Mouse (Mus musculus): ENCODE results near the gene Cd300lg. TPM values are rescaled to one million over a fixed set of nuclear protein-coding genes. Genes with fewer than 3 reads are reported as not detected.

The Cd300lg gene
- total and polyA plus RNA-seq, 3 experiments: not detected

DNA sequence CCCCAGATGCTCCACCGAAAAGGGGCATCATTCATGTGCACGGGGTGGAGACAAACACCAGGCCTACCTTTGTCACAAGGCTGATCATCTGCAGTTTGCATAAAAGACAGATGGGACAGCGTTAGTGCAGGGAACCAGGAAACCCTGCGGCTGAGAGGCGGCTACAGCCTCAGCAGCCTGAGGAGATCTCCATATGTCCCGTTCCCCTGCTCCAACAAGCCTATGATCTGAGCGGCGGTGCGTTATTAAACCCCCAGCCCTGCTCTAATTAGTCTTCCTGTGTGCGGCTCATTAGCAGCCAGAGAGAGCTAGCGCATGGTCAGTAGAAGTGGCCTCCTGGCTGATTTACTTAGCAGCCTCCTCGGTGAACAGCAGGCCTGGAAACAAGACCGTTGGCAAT is 31.2 kb upstream of the Cd300lg start:
- no peak for DNase-seq (ENCODE audit: low spot score)
- Histone ChIP-seq H3K36me3 (replicated peaks) (no peaks in the 10 kb centered on the region), H3K9me3 (replicated peaks) (no peaks in the 10 kb centered on the region), H3K27me3 (ENCODE audit: insufficient read depth, low read length) (peaks cover 27% of the 10 kb centered on the region), H3K4me3 (ENCODE audit: low read depth, low read length) (no peak overlapping the region), H3K4me1 (ENCODE audit: insufficient read depth, low read depth, low read length) (no peaks in the 10 kb centered on the region)
- no peak for ATAC-seq (ENCODE audit: extremely low read depth, insufficient number of reproducible peaks, low FRiP score, poor library complexity, severe bottlenecking)
- no peak for TF ChIP-seq CTCF (IDR thresholded peaks at IDR 0.05; ENCODE audit: low read depth, low read length)
- TF ChIP-seq POLR2AphosphoS5 (IDR thresholded peaks at IDR 0.05; ENCODE audit: insufficient replicate concordance, low read depth, low read length): no peak
- no peak for TF ChIP-seq GATA2 (IDR thresholded peaks at IDR 0.05; ENCODE audit: borderline replicate concordance, low read depth, low read length)
- no peak for TF ChIP-seq TAL1 (conservative IDR thresholded peaks at IDR 0.05; ENCODE audit: low read depth, low read length)
- TF ChIP-seq GATA1 (IDR thresholded peaks at IDR 0.05; ENCODE audit: borderline replicate concordance, low read length): no peak

- H3K9me3 ChIP-seq (replicated peaks): no peaks in the 10 kb centered on the region
- H3K36me3 ChIP-seq (replicated peaks): no peaks in the 10 kb centered on the region
- no peak overlapping the region for H3K4me3 ChIP-seq (ENCODE audit: low read depth, low read length)
- H3K27me3 ChIP-seq (ENCODE audit: insufficient read depth, low read length): peaks cover 29% of the 10 kb centered on the region
- TF ChIP-seq CTCF (IDR thresholded peaks at IDR 0.05; ENCODE audit: low read depth, low read length): no peak
- no peak for TF ChIP-seq TAL1 (conservative IDR thresholded peaks at IDR 0.05; ENCODE audit: low read depth, low read length)
- no peak for TF ChIP-seq GATA2 (IDR thresholded peaks at IDR 0.05; ENCODE audit: borderline replicate concordance, low read depth, low read length)
- no peak for TF ChIP-seq POLR2AphosphoS5 (IDR thresholded peaks at IDR 0.05; ENCODE audit: insufficient replicate concordance, low read depth, low read length)
- no peak for TF ChIP-seq GATA1 (IDR thresholded peaks at IDR 0.05; ENCODE audit: borderline replicate concordance, low read length)
- H3K4me1 ChIP-seq (ENCODE audit: insufficient read depth, low read depth, low read length): no peaks in the 10 kb centered on the region
- DNase-seq (ENCODE audit: low spot score) (no peak), ATAC-seq (ENCODE audit: extremely low read depth, insufficient number of reproducible peaks, low FRiP score, poor library complexity, severe bottlenecking) (no peak)
Measured at GRCm38 (mm10) chr11:102011510-102011909, 29.8 kb upstream of the Cd300lg start.

GRCm38 (mm10) chr11:102013201-102013600 is 28.1 kb upstream of the Cd300lg start:
- Histone ChIP-seq H3K36me3 (replicated peaks) (no peaks in the 10 kb centered on the region), H3K4me1 (ENCODE audit: insufficient read depth, low read depth, low read length) (no peaks in the 10 kb centered on the region), H3K27me3 (ENCODE audit: insufficient read depth, low read length) (peaks cover 24% of the 10 kb centered on the region), H3K4me3 (ENCODE audit: low read depth, low read length) (no peak overlapping the region), H3K9me3 (replicated peaks) (no peaks in the 10 kb centered on the region)
- ATAC-seq (ENCODE audit: extremely low read depth, insufficient number of reproducible peaks, low FRiP score, poor library complexity, severe bottlenecking): no peak
- TF ChIP-seq GATA2 (IDR thresholded peaks at IDR 0.05; ENCODE audit: borderline replicate concordance, low read depth, low read length): no peak
- TF ChIP-seq CTCF (IDR thresholded peaks at IDR 0.05; ENCODE audit: low read depth, low read length): no peak
- TF ChIP-seq TAL1 (conservative IDR thresholded peaks at IDR 0.05; ENCODE audit: low read depth, low read length): no peak
- no peak for TF ChIP-seq GATA1 (IDR thresholded peaks at IDR 0.05; ENCODE audit: borderline replicate concordance, low read length)
- no peak for TF ChIP-seq POLR2AphosphoS5 (IDR thresholded peaks at IDR 0.05; ENCODE audit: insufficient replicate concordance, low read depth, low read length)
- DNase-seq (ENCODE audit: low spot score): no peak

- Histone ChIP-seq H3K4me3 (ENCODE audit: low read depth, low read length) (no peak overlapping the region), H3K4me1 (ENCODE audit: insufficient read depth, low read depth, low read length) (no peaks in the 10 kb centered on the region), H3K27me3 (ENCODE audit: insufficient read depth, low read length) (peaks cover 29% of the 10 kb centered on the region), H3K9me3 (replicated peaks) (no peaks in the 10 kb centered on the region), H3K36me3 (replicated peaks) (no peaks in the 10 kb centered on the region)
- DNase-seq (ENCODE audit: low spot score): no peak
- TF ChIP-seq CTCF (IDR thresholded peaks at IDR 0.05; ENCODE audit: low read depth, low read length) (no peak), GATA1 (IDR thresholded peaks at IDR 0.05; ENCODE audit: borderline replicate concordance, low read length) (no peak), TAL1 (conservative IDR thresholded peaks at IDR 0.05; ENCODE audit: low read depth, low read length) (no peak), GATA2 (IDR thresholded peaks at IDR 0.05; ENCODE audit: borderline replicate concordance, low read depth, low read length) (no peak), POLR2AphosphoS5 (IDR thresholded peaks at IDR 0.05; ENCODE audit: insufficient replicate concordance, low read depth, low read length) (no peak)
- ATAC-seq (ENCODE audit: extremely low read depth, insufficient number of reproducible peaks, low FRiP score, poor library complexity, severe bottlenecking): no peak
Measured at GRCm38 (mm10) chr11:102015472-102015871, 25.8 kb upstream of the Cd300lg start.

DNA sequence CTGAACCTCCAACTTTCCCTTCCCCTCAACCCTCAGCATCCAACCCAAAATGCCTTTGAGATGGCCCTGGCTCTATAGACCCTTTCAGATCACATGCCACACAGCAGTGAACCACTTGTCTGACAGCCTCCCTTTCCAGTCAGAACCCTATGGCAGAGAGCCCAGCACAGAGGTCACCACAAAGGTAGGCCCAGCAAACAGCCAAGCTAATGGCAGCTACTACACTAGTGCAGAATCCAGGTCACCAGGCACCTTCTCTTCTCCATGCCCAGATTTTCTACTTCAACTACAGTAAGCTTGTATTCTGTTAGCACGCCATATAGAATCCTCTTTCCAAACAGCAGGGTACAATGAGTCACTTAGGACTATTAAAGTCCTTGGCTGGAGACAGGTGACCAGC is 25.2 kb upstream of the Cd300lg start:
- no peaks in the 10 kb centered on the region for H3K4me1 ChIP-seq (ENCODE audit: insufficient read depth, low read depth, low read length)
- H3K36me3 ChIP-seq (replicated peaks): no peaks in the 10 kb centered on the region
- ATAC-seq (ENCODE audit: extremely low read depth, insufficient number of reproducible peaks, low FRiP score, poor library complexity, severe bottlenecking): no peak
- H3K4me3 ChIP-seq (ENCODE audit: low read depth, low read length): no peak overlapping the region
- TF ChIP-seq CTCF (IDR thresholded peaks at IDR 0.05; ENCODE audit: low read depth, low read length) (no peak), TAL1 (conservative IDR thresholded peaks at IDR 0.05; ENCODE audit: low read depth, low read length) (no peak), GATA1 (IDR thresholded peaks at IDR 0.05; ENCODE audit: borderline replicate concordance, low read length) (no peak), GATA2 (IDR thresholded peaks at IDR 0.05; ENCODE audit: borderline replicate concordance, low read depth, low read length) (no peak)
- no peaks in the 10 kb centered on the region for H3K9me3 ChIP-seq (replicated peaks)
- H3K27me3 ChIP-seq (ENCODE audit: insufficient read depth, low read length): peaks cover 30% of the 10 kb centered on the region
- no peak for DNase-seq (ENCODE audit: low spot score)

DNA sequence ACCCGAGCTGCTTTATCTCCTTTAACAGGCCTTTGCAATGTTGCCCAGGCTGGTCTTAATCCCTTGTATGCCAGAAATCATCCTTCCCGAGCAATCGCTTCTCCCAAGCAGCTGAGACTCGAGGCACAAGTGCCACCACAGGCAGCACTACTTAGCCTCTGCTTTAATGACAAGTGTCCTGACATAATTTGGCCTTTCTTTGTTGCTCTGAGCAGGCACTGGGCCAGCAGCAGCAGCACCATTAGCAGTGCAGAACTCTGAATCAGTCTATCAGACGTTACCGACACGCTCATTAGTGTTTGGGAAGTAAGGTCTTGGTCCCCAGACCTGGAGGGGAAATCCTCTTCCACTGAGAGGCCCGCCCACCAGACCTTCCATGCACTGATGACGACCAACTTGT is 21.6 kb upstream of the Cd300lg start:
- no peak for DNase-seq (ENCODE audit: low spot score)
- no peak overlapping the region for H3K4me3 ChIP-seq (ENCODE audit: low read depth, low read length)
- H3K36me3 ChIP-seq (replicated peaks): no peaks in the 10 kb centered on the region
- ATAC-seq (ENCODE audit: extremely low read depth, insufficient number of reproducible peaks, low FRiP score, poor library complexity, severe bottlenecking): no peak
- H3K27me3 ChIP-seq (ENCODE audit: insufficient read depth, low read length): peaks cover 47% of the 10 kb centered on the region
- TF ChIP-seq GATA2 (IDR thresholded peaks at IDR 0.05; ENCODE audit: borderline replicate concordance, low read depth, low read length): no peak
- TF ChIP-seq GATA1 (IDR thresholded peaks at IDR 0.05; ENCODE audit: borderline replicate concordance, low read length): no peak
- TF ChIP-seq TAL1 (conservative IDR thresholded peaks at IDR 0.05; ENCODE audit: low read depth, low read length): no peak
- TF ChIP-seq CTCF (IDR thresholded peaks at IDR 0.05; ENCODE audit: low read depth, low read length): no peak
- TF ChIP-seq POLR2AphosphoS5 (IDR thresholded peaks at IDR 0.05; ENCODE audit: insufficient replicate concordance, low read depth, low read length): no peak
- H3K4me1 ChIP-seq (ENCODE audit: insufficient read depth, low read depth, low read length): no peaks in the 10 kb centered on the region
- H3K9me3 ChIP-seq (replicated peaks): no peaks in the 10 kb centered on the region

Data from G1E (cell line).